Mouse (Mus musculus): ENCODE results near the gene Ten1. TPM values are rescaled to one million over a fixed set of nuclear protein-coding genes. Genes with fewer than 3 reads are reported as not detected.

Gene Ten1
- polyA plus RNA-seq, 1 experiment from 2014 or later = 56.7 TPM

GRCm38 (mm10) chr11:116250898-116251297, 52.2 kb downstream of the Ten1 start:
- Histone ChIP-seq H3K27me3 (ENCODE audit: control insufficient read depth, insufficient read depth, low read length) (no peaks in the 10 kb centered on the region), H3K4me3 (ENCODE audit: low read depth, low read length) (no peak overlapping the region), H3K4me1 (ENCODE audit: control insufficient read depth, insufficient read depth, low read length) (no peaks in the 10 kb centered on the region), H3K27ac (replicated peaks; ENCODE audit: low read depth, low read length) (no peak overlapping the region), H3K4me2 (ENCODE audit: low read depth, severe bottlenecking) (no peak overlapping the region), H3K9me3 (ENCODE audit: control insufficient read depth, low read length) (no peaks in the 10 kb centered on the region), H3K36me3 (ENCODE audit: control insufficient read depth, insufficient read depth, low read length) (peaks cover 44% of the 10 kb centered on the region), H3K9ac (ENCODE audit: low read length) (no peak overlapping the region)
- no peak for DNase-seq (ENCODE audit: low spot score)
- WGBS = 79% methylated on average over 8 of the region's 8 CpGs
- ATAC-seq (ENCODE audit: insufficient number of reproducible peaks, low FRiP score, low TSS enrichment, low read depth) = no peak

- Histone ChIP-seq H3K4me2 (ENCODE audit: low read depth, severe bottlenecking) (no peak overlapping the region), H3K4me3 (ENCODE audit: low read depth, low read length) (no peak overlapping the region), H3K9me3 (ENCODE audit: control insufficient read depth, low read length) (no peaks in the 10 kb centered on the region), H3K9ac (ENCODE audit: low read length) (no peak overlapping the region), H3K27me3 (ENCODE audit: control insufficient read depth, insufficient read depth, low read length) (no peaks in the 10 kb centered on the region), H3K36me3 (ENCODE audit: control insufficient read depth, insufficient read depth, low read length) (peaks cover 37% of the 10 kb centered on the region), H3K4me1 (ENCODE audit: control insufficient read depth, insufficient read depth, low read length) (no peaks in the 10 kb centered on the region), H3K27ac (replicated peaks; ENCODE audit: low read depth, low read length) (no peak overlapping the region)
- WGBS = 83% methylated on average over 3 of the region's 3 CpGs
- no peak for DNase-seq (ENCODE audit: low spot score)
- no peak for ATAC-seq (ENCODE audit: insufficient number of reproducible peaks, low FRiP score, low TSS enrichment, low read depth)
These were observed 54.5 kb downstream of the Ten1 start for GRCm38 (mm10) chr11:116253076-116253600.

GRCm38 (mm10) chr11:116254627-116255026, 56.0 kb downstream of the Ten1 start:
- no peak overlapping the region for H3K9ac ChIP-seq (ENCODE audit: low read length)
- no peak overlapping the region for H3K4me2 ChIP-seq (ENCODE audit: low read depth, severe bottlenecking)
- DNase-seq (ENCODE audit: low spot score) (no peak), ATAC-seq (ENCODE audit: insufficient number of reproducible peaks, low FRiP score, low TSS enrichment, low read depth) (no peak)
- no peak overlapping the region for H3K27ac ChIP-seq (replicated peaks; ENCODE audit: low read depth, low read length)
- H3K9me3 ChIP-seq (ENCODE audit: control insufficient read depth, low read length) = no peaks in the 10 kb centered on the region
- peaks cover 42% of the 10 kb centered on the region for H3K36me3 ChIP-seq (ENCODE audit: control insufficient read depth, insufficient read depth, low read length)
- 85% methylated on average over 9 of the region's 9 CpGs for WGBS
- H3K27me3 ChIP-seq (ENCODE audit: control insufficient read depth, insufficient read depth, low read length) = no peaks in the 10 kb centered on the region
- H3K4me3 ChIP-seq (ENCODE audit: low read depth, low read length) = no peak overlapping the region
- no peaks in the 10 kb centered on the region for H3K4me1 ChIP-seq (ENCODE audit: control insufficient read depth, insufficient read depth, low read length)

GRCm38 (mm10) chr11:116255090-116255981, 56.7 kb downstream of the Ten1 start:
- Histone ChIP-seq H3K4me3 (ENCODE audit: low read depth, low read length) (no peak overlapping the region), H3K4me1 (ENCODE audit: control insufficient read depth, insufficient read depth, low read length) (no peaks in the 10 kb centered on the region), H3K9me3 (ENCODE audit: control insufficient read depth, low read length) (no peaks in the 10 kb centered on the region), H3K9ac (ENCODE audit: low read length) (no peak overlapping the region), H3K27ac (replicated peaks; ENCODE audit: low read depth, low read length) (no peak overlapping the region), H3K4me2 (ENCODE audit: low read depth, severe bottlenecking) (no peak overlapping the region), H3K36me3 (ENCODE audit: control insufficient read depth, insufficient read depth, low read length) (peaks cover 42% of the 10 kb centered on the region), H3K27me3 (ENCODE audit: control insufficient read depth, insufficient read depth, low read length) (no peaks in the 10 kb centered on the region)
- no peak for DNase-seq (ENCODE audit: low spot score)
- WGBS = 86% methylated on average over 22 of the region's 22 CpGs
- ATAC-seq (ENCODE audit: insufficient number of reproducible peaks, low FRiP score, low TSS enrichment, low read depth) = no peak

- H3K36me3 ChIP-seq (ENCODE audit: control insufficient read depth, insufficient read depth, low read length) = peaks cover 40% of the 10 kb centered on the region
- ATAC-seq (ENCODE audit: insufficient number of reproducible peaks, low FRiP score, low TSS enrichment, low read depth) = no peak
- no peak overlapping the region for H3K9ac ChIP-seq (ENCODE audit: low read length)
- no peak overlapping the region for H3K27ac ChIP-seq (replicated peaks; ENCODE audit: low read depth, low read length)
- no peak for DNase-seq (ENCODE audit: low spot score)
- no peaks in the 10 kb centered on the region for H3K27me3 ChIP-seq (ENCODE audit: control insufficient read depth, insufficient read depth, low read length)
- H3K9me3 ChIP-seq (ENCODE audit: control insufficient read depth, low read length) = no peaks in the 10 kb centered on the region
- 90% methylated on average over 9 of the region's 9 CpGs for WGBS
- H3K4me2 ChIP-seq (ENCODE audit: low read depth, severe bottlenecking) = no peak overlapping the region
- no peak overlapping the region for H3K4me3 ChIP-seq (ENCODE audit: low read depth, low read length)
- H3K4me1 ChIP-seq (ENCODE audit: control insufficient read depth, insufficient read depth, low read length) = no peaks in the 10 kb centered on the region
These were observed 57.5 kb downstream of the Ten1 start for GRCm38 (mm10) chr11:116255982-116256675.

GRCm38 (mm10) chr11:116259461-116259860, 60.8 kb downstream of the Ten1 start:
- ATAC-seq (ENCODE audit: insufficient number of reproducible peaks, low FRiP score, low TSS enrichment, low read depth) (no peak), DNase-seq (ENCODE audit: low spot score) (no peak)
- Histone ChIP-seq H3K4me3 (ENCODE audit: low read depth, low read length) (no peak overlapping the region), H3K27me3 (ENCODE audit: control insufficient read depth, insufficient read depth, low read length) (no peaks in the 10 kb centered on the region), H3K9ac (ENCODE audit: low read length) (no peak overlapping the region), H3K36me3 (ENCODE audit: control insufficient read depth, insufficient read depth, low read length) (peaks cover 46% of the 10 kb centered on the region), H3K4me2 (ENCODE audit: low read depth, severe bottlenecking) (no peak overlapping the region), H3K4me1 (ENCODE audit: control insufficient read depth, insufficient read depth, low read length) (no peaks in the 10 kb centered on the region), H3K9me3 (ENCODE audit: control insufficient read depth, low read length) (no peaks in the 10 kb centered on the region), H3K27ac (replicated peaks; ENCODE audit: low read depth, low read length) (no peak overlapping the region)
- WGBS = 89% methylated on average over 8 of the region's 8 CpGs

- Histone ChIP-seq H3K4me3 (ENCODE audit: low read depth, low read length) (no peak overlapping the region), H3K9ac (ENCODE audit: low read length) (no peak overlapping the region), H3K36me3 (ENCODE audit: control insufficient read depth, insufficient read depth, low read length) (peaks cover 46% of the 10 kb centered on the region), H3K27ac (replicated peaks; ENCODE audit: low read depth, low read length) (no peak overlapping the region), H3K9me3 (ENCODE audit: control insufficient read depth, low read length) (no peaks in the 10 kb centered on the region), H3K4me1 (ENCODE audit: control insufficient read depth, insufficient read depth, low read length) (no peaks in the 10 kb centered on the region), H3K4me2 (ENCODE audit: low read depth, severe bottlenecking) (no peak overlapping the region), H3K27me3 (ENCODE audit: control insufficient read depth, insufficient read depth, low read length) (no peaks in the 10 kb centered on the region)
- DNase-seq (ENCODE audit: low spot score) = no peak
- 84% methylated on average over 7 of the region's 7 CpGs for WGBS
- ATAC-seq (ENCODE audit: insufficient number of reproducible peaks, low FRiP score, low TSS enrichment, low read depth) = no peak
These were observed 61.6 kb downstream of the Ten1 start for GRCm38 (mm10) chr11:116260259-116260658.
